Mouse (Mus musculus) layer of hippocampus, adult 8-10 months (tissue): ENCODE measurements at regions not wholly inside any gene's neighbourhood (a gene's known extent, or its start where the extent isn't known, plus 50 kb on each side); places are given as distances from the start of the nearest gene placed in this dataset.

Experiments
- DNase-seq, 2 experiments: peaks; one replicate each; pipeline ENCODE4 v3.0.0; 2022; ENCODE audit warnings: low spot score in 2 of 2

- no peak for DNase-seq
Observed at GRCm38 (mm10) chr1:75612083-75612720, 66.1 kb downstream of the Slc4a3 start.

- no peak for DNase-seq
Observed at GRCm38 (mm10) chr1:75613206-75613605, 67.1 kb downstream of the Slc4a3 start.

- no peak for DNase-seq
Observed at GRCm38 (mm10) chr1:75616971-75617370, 70.9 kb downstream of the Slc4a3 start.

- no peak for DNase-seq
Observed at GRCm38 (mm10) chr1:75618367-75618790, 72.3 kb downstream of the Slc4a3 start.

- DNase-seq: no peak
Observed at GRCm38 (mm10) chr1:75630287-75630686, 84.2 kb downstream of the Slc4a3 start.

- DNase-seq: no peak
Observed at GRCm38 (mm10) chr1:75631729-75632128, 85.7 kb downstream of the Slc4a3 start.

GRCm38 (mm10) chr1:75635591-75635990 lies 89.5 kb downstream of the Slc4a3 start:
- no peak for DNase-seq

GRCm38 (mm10) chr1:75639031-75640001 lies 93.2 kb downstream of the Slc4a3 start:
- no peak for DNase-seq

- DNase-seq: no peak
Observed at GRCm38 (mm10) chr1:75642496-75642895, 96.4 kb downstream of the Slc4a3 start.

GRCm38 (mm10) chr1:75652547-75652946 lies 106.5 kb downstream of the Slc4a3 start:
- peak; percentile 60 to 84 for DNase-seq

- no peak for DNase-seq
Observed at GRCm38 (mm10) chr1:75652987-75653573, 107.0 kb downstream of the Slc4a3 start.

GRCm38 (mm10) chr1:75653671-75654076 lies 107.6 kb downstream of the Slc4a3 start:
- peak; percentile 80 to 90 for DNase-seq

- DNase-seq: no peak
Observed at GRCm38 (mm10) chr1:75656592-75656991, 110.5 kb downstream of the Slc4a3 start.

GRCm38 (mm10) chr1:75660336-75661100 lies 114.5 kb downstream of the Slc4a3 start:
- no peak for DNase-seq

- no peak for DNase-seq
Observed at GRCm38 (mm10) chr1:75662141-75662990, 116.3 kb downstream of the Slc4a3 start.

- DNase-seq: no peak
Observed at GRCm38 (mm10) chr1:75667736-75668269, 121.7 kb downstream of the Slc4a3 start.

GRCm38 (mm10) chr1:75676295-75676694 lies 130.2 kb downstream of the Slc4a3 start:
- DNase-seq: peak; percentile 40 to 51

GRCm38 (mm10) chr1:75677695-75678094 lies 131.6 kb downstream of the Slc4a3 start:
- no peak for DNase-seq

- no peak for DNase-seq
Observed at GRCm38 (mm10) chr1:75678279-75678678, 132.2 kb downstream of the Slc4a3 start.

- DNase-seq: no peak
Observed at GRCm38 (mm10) chr1:75680366-75680765, 134.3 kb downstream of the Slc4a3 start.
